Mouse (Mus musculus): ENCODE data around the gene Sec14l1.

Sec14l1 gene

DNA sequence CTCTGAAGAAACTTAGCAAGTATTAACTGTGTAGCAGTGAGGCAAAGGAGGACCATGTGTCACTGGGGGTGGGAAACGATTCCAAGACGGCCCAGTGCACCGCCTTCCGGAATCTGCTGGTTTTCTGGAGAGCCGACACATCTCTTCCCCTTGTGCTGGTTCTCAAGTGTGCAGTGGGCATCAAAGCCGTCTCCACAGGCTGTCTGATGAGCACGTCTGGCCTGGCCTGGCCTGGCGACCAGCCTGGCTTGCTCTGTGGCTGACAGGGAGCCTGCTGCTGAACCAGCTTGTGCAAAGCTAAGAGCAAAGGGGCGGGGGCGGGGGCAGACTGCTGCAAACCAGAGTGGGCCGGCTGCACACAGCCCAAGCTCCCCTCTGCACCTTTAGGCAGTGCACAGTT lies 14.5 kb downstream of the Sec14l1 start:
- no peak for DNase-seq (ENCODE audit: low spot score)

DNA sequence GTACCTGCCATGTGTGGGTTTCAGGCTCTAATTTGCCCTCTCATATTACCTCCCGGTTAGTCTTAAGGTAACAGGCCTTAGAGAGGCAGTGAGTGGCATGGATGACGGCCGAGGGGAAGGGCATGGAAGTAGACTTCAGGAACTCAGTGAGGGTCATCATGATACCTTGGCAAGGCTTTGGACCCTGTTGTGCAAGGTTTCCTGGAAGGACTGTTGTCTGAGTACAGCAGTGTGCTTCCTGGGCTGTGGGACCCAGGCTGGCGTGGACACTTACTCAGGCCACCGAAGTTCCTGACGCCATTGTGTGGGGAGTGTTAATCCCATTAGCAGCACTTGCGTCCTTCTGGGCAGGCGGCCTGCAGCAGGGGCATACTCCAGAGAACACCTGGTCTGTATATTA lies 15.1 kb downstream of the Sec14l1 start:
- no peak for DNase-seq (ENCODE audit: low spot score)

DNA sequence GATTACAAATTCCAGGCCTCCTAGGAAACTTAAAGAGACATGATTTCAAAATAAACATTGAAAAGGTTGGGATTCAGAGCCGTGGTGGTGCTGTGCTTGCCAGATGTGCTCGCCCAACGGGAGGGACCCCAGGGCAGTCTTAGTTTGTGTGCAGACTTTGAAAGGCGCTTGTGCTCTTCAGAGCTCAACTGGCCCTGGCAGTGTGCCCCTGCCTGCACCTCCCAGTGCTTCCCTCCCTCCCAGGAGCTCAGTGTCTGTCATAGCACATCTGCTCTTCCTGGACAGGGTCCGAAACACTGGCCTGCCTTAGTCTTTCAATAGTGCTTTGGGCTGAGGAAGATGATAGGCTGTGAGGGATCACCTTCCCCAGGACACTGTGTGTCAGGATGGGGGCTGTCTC lies 15.9 kb downstream of the Sec14l1 start:
- no peak for DNase-seq (ENCODE audit: low spot score)

GRCm38 (mm10) chr11:117131450-117131849 lies 16.5 kb downstream of the Sec14l1 start:
- no peak for DNase-seq (ENCODE audit: low spot score)

DNA sequence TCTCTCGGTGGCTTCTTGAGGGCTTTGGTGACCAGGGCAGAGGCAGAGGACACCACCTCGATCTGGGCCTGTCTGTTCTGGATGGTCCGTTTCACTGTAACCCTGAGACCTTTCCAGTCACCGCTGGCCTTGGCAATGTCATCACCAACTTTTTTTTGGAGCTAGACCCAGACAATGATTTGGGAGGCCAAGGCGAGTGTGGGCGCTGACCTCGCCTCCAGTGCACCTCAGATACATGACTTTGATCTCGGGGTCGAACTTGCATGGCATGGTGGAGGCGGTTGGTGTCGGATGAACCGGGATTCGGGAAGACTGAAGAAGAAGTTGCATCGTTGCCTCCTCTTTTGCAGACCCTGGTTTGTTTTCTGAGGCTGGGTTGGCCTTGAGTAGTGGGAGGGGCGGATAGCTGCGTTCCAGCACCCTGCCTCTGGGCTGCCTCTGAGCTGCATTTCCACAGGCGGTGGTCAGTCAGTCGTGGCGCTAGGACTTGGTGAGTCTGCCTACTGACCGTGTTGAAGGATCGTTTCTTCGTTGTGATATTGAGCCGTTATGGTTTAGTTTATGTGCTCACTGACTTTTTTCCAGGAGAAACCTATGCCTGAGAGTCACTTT lies 19.9 kb downstream of the Sec14l1 start:
- no peak for DNase-seq (ENCODE audit: low spot score)

- DNase-seq (ENCODE audit: low spot score) = no peak
These were observed 20.7 kb downstream of the Sec14l1 start for GRCm38 (mm10) chr11:117135457-117136290.

DNA sequence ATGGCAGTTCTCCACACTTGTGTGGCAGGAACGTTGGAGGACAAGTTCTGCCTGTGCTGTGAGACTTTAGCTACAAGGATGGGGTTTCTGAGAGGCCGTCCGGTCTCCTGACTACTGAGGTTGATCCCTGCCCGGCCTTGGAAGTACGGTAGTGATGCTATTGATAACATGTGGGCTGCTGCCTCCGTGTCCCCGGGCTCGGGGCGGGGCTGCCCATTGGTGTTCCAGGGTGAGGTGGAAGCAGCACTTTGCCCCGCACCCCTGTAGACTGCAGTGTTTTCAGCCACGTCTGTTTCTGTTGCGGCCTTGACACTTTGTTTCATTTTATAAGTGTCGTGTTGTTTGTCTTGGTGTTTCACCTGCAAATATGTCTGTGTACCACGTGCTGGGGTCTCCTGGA lies 21.9 kb downstream of the Sec14l1 start:
- peak; percentile 81 for DNase-seq (ENCODE audit: low spot score)

DNA sequence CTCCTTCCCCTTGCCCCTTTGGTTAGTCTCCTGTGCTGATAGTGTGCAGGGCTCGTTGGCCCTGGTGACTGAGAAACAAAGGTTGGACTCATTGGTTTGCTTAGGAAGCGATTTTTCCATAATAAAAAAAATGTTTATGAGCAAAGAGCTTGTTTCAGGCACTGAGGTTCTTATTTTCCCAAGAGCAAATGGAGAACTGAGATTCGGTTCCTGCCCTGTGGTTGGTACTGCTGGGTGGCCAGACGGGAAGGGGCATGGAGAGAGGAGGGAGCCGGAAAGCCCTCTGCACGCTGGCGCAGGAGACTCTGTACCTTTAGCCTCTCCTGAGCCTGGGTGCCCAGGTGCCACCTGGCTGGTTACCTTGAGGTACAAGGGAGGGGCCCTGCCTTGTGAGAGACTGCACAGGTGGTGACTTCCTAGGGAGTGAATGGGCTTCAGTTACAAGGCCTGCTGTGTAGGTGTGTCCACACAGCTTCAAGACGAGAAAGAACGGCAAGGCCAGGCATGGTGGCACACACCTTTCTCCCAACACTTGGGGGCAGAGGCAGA lies 23.3 kb downstream of the Sec14l1 start:
- no peak for DNase-seq (ENCODE audit: low spot score)

DNA sequence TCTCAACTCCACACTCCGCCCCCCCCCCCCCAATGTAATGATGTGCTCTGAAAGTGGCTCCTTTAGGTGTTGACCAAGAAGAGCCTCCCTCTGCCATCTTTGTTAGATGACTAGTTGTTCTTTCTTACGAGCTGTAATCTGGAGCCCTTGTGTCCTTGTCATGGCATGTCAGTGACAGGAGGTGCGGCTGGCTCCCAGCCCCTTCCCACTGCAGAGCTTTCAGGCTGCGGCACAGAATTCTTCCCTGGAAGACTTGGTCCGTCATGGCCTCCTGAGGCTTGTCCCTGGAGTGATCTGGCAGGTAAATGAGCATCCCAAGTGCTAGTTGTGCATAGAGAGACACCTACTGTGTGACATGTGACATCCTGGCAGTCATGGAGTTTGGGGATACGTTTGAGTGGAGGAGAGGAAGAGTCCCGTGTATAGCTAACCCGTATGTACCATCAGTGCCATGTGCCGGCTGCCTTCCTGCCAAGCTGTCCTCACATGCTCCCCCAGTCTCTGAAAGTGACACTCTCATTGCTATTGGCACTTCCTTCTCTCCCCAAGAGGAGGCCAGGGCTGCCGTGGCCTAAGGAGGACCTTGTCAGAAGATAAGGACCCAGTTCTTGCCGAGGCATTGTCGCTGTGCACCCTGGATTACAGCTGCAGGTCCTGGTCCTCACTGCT lies 24.0 kb downstream of the Sec14l1 start:
- no peak for DNase-seq (ENCODE audit: low spot score)

- no peak for DNase-seq (ENCODE audit: low spot score)
These were observed 26.5 kb downstream of the Sec14l1 start for GRCm38 (mm10) chr11:117141376-117142001.

DNA sequence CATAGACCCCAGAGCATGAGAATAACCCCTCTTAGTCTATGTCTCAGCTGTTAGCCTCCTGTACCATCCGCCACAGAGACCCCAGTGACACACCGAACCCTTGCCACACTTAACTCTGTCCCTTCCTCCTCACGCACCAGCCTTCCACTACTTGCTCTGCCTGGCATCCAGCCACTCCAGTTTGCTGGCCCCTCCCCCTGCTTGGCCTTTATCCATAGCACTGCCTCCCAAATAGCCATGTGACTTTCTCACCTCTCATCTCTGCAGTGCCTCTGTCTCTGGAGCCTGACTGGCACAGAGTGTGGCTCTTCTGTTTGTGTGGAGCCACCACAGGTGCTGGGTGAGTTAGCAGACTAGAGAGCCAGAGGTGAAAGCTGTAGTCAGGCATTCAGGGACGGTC lies 27.5 kb downstream of the Sec14l1 start:
- DNase-seq (ENCODE audit: low spot score) = no peak

DNA sequence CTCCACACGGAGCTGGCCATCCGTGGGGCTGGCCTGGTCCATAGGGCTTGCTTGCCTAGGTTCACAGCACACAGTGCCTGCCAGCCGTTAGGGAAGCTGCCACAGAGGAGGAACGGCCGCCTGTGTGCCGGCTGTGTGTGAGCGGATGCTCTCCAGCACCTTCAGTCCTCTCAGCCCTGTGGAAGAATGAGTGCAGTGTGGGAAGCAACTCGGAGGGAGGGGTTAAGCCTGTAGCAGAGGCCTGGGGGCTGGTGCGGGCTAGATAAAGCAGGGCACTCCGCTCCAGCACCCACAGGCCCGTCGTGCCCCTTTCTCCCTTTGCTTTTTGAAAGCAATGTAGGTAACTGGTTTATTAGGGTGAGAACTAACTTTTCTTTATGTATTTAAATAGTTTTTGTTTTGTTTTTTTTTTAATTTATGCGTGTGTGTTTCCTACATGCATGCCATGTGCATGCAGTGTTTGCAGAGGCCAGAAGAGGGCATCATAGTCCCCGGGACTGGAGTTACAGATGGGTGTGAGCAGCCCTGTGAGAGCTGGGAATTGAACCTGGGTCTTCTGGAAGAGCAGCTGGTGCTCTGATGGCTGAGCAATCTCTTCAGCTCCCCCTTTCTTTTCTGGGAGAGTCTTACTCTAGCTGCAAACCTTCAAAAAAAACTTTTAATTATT lies 30.6 kb downstream of the Sec14l1 start:
- no peak for DNase-seq (ENCODE audit: low spot score)

GRCm38 (mm10) chr11:117146118-117146506 lies 31.1 kb downstream of the Sec14l1 start:
- no peak for DNase-seq (ENCODE audit: low spot score)

DNA sequence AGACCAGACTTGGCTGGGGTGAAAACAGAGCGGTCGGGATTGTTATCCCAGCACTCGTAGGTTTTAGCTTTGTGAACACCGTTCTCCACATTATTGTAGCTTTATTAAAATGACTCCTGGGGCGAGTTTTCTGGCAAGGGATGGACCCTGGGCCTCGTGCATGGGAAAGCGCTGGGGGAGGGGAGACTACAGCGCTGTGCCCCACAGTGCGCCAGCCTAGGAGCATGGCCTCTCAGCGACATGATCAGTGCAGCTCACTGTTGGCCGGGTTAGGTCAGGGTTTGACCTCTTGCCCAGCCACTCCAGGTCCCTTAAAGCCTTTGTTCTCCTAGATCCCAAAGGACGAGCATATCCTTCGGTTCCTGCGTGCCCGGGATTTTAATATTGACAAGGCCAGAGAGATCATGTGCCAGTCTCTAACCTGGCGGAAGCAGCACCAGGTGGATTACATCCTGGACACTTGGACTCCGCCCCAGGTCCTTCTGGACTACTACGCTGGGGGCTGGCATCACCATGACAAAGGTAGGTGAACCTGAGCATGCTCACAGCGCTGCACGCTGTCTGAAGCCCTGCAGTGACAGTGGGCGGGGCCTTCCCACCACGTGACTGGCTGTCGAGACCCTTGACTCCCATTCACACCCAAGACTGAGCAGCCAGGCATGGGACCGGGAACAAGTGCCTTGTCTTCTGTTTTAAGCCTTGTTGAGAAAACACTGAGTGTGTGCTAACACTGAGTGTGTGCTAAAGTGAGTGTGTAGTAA lies 32.0 kb downstream of the Sec14l1 start:
- no peak for DNase-seq (ENCODE audit: low spot score)

DNA sequence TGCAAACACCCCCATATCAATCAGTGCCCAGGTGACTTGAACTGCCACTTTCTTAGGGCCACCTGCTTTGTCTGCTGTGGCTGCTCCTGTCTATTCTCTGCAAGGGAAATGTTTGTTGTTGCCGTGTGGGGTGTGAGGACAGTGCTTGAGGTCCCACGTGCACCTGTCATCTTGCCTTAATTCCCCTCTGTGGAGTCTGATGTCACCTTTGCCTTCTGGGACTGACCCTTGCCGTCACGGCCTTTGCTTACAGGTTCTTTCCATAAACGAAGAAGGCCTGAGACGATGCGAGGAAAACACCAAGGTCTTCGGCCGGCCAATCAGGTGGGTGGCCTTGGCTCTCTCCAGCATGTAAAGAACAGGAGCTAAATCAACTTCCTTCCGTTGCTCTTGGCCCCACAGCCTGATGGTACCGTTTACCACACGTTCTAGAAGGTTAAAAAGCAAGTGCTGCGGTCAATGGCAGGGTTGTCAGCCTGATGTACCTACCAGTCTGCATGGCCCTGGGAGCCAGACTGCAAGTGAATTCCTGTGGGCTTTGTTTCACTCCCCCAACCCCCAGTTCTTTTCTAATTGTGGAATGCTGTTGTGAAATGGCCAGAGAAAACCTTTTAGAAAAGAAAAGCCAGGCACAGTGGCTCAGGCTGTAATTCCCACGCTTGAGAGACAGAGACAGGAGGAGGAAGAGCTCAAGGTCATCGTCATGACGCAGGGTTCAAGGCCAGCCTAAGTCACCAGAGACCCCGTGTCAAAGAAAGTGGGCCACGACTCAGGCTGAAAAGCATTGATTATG lies 34.1 kb downstream of the Sec14l1 start:
- DNase-seq (ENCODE audit: low spot score) = no peak

DNA sequence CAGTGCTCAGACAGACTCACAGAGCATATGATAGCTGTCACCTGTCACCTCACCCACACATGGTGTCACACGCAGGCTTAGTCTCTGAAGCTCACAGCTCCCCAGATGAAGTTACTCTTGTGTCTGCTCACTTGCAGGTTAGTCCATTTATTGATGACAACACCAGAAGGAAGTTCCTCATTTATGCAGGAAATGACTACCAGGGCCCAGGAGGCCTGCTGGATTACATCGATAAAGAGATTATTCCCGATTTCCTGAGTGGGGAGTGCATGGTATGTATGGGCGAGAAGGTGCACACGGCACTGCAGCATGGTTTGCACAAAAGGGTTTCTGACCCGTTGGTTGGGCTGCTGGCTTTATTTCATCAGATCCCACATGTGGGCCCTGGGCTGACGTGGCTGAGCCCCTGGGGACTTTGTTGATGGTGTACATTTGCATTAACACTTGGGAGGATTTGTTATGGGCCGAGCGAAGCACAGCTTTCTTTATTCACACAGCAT lies 35.5 kb downstream of the Sec14l1 start:
- no peak for DNase-seq (ENCODE audit: low spot score)

GRCm38 (mm10) chr11:117151461-117151860 lies 36.5 kb downstream of the Sec14l1 start:
- DNase-seq (ENCODE audit: low spot score) = no peak

DNA sequence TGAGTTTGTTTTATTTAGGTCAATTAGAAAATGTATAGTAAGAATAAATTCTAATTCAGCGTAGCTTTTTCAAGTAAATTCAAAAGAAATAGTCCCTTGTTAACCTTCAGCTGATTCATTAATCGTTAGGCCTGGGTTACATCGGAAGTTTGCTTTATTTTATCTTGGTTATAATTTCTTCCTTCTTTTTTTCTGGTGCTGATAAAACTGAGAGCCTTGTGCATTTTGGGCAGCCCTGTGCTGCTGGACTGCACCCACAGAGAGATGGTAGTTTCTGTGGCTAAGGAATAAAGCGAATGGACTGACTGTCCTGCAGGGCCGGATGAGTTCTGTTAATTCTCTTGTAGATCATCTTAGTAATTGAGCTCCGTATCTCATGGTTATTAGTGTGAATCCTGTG lies 37.6 kb downstream of the Sec14l1 start:
- no peak for DNase-seq (ENCODE audit: low spot score)

DNA sequence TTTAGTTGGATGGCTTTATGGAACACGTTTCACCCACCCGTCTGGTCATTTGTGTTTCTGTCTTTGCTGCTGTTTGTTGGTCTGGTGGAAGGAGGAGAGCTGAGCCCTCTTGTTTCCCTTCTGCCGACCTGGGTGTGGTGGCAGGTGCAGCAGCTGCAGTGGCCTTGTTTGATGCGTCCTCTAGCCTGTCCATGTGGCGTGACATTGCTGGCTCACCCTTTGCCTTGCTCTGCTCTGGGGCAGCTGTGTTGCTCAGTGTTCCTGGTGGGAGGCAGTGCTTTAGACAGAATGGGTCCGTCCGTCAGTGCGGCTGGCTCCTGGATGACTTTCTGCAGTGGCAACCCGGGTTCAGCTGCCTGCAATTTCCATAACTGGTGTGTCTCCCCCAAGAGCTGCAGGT lies 38.6 kb downstream of the Sec14l1 start:
- DNase-seq (ENCODE audit: low spot score) = no peak

Data from testis, postnatal 14 days (tissue).